Mouse (Mus musculus): ENCODE results near the gene Tmem53. TPM values are rescaled to one million over a fixed set of nuclear protein-coding genes. Genes with fewer than 3 reads are reported as not detected.
"Not testable (repeated sequence)": the region's sequence is repeated elsewhere in the genome, so short reads cannot be mapped to it uniquely, and the experiment has no call there.

Tmem53 gene
- total RNA-seq, 2 experiments from 2014 or later = 50.4 to 60.9 TPM

DNA sequence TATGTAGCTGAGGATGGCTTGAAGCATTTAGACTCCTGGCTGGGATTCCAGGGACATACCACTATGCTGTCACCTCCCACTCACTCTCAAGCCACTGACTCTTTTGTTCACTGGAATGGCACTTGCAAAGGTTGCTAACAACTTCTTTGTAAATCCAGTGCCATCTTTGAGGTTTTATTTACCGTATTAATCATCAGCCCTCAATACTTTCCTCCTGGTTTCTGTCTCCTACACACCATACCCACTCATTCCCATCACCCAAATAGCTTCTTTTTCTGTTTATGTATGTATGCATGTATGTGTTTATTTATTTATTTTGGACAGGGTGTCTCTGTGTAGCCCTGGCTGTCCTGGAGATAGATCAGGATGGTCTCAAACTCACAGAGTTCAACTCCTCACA lies 769 bp upstream of the Tmem53 start:
- no peak for DNase-seq

DNA sequence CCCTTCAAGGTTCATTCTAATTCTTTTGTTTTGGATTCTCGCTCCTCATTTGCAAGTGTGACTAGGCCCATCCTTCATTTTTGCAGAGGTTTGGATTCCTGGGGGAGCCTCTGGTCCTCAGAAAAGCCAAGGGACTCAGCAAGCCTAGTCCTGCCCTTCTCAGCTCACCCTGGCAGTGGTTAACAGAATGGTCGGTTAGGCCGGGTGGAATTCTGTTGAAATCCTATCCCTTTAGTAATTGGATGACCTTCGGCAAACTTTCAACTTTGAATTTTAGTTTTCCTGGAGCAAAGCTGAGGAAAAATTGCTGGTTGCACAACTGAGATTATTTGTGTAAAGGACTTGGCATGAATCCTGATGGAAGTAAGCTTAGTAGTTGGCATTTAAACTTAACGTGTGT lies 600 bp downstream of the Tmem53 start:
- DNase-seq = peak; percentile 68

DNA sequence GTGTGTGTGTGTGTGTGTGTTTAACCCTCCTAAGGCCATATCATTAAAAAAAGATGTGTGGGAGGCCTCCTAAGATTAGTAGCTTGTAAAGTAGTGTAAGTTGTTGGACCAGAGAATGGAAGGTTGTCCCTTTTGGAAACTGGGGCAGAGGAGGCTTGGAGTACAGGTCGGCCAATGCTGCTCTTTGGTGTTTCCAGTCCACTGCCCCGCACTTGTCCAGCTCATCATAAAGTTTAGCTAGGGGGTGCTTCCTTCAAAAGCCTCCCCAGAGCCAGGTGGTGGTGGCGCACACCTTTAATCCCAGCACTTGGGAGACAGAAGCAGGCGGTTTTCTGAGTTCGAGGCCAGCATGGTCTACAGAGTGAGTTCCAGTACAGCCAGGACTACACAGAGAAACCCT lies 1.0 kb downstream of the Tmem53 start:
- DNase-seq = no peak

DNA sequence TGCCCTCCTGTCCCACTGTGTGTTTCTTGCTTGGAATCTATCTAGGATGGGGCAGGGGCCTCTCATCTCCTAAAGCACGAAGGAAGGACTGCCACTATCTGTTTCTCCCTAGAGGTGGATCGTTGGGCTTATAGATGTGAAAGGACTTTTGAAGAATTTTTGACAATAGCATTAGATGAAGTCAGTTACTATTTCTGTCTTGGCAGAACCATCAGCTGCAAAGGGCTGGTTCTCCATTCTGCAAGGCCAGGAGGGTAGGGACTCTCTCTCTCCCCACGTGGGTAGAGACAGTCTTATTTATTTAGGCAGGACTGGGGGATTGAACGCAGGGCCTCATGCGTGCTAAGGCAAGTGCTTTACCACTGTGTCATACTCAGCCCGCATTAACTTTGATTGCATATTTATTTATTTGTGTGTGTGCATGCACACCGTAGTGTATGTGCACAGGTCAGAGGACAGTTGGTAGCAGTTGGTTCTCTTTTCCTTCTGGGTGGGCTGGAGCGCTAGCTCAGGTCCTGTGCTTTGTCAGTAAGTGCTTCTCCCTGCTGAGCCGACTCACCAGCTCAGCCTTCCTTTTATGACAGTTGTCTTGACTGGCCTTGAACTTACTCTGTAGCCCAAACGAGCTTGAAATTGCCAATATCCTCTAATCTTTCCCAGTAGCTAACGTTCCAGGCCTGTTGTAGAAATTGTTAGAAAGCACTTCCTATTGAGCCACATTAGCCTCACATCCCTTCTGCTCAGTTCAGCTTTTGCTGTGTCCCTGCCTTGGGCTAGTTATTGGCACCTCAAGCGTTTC lies 1.7 kb downstream of the Tmem53 start:
- DNase-seq = peak; percentile 37

DNA sequence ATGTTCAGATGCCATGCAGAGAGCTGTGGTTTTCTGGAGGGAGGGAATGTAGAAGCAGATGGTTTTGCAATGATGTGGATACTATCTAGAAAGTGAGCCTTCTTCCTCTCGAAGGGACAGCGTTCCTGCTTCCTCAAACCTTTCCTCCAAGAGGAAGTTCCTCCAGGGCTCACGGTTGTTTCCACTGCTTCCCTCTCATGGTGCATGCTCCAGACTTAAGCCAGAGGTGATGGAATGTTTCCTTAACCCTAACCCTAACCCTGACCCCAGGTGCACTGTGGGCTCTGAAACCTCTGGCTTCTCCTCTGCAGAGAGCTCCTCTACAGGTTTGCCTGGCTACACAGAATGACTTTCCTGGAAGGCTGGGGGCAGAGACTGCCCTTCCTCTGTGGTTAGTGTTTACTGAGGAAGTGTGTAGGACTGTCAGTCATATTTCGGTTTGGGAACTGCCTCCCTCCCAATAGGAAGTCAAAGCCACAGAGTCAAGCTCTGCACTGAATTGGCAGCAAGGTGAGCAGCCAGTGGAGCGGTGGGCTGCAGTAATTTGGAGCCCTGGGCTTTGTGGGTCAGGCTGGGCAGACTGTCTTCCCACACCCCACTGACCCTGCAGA lies 2.4 kb downstream of the Tmem53 start:
- DNase-seq = no peak

DNA sequence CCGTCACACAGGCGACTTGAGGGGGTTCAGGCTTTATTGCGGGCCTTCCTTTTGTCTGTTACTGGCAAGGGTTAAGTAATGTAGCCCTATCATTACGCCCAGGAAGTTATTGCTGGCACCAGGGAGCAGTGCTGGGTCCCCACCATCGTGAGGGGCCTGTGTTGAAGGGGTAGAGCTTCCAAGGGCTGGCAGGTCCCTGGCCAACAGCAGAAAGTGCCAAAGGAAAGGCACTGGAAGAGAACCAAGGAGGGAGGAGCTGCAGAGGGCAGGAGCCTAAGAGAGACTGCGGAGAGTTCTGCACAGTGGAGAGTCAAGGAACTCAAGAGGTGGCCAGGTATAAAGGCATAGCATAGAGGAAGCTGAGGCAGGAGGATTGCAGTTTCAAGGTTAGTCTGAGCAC lies 2.9 kb downstream of the Tmem53 start:
- DNase-seq = peak; percentile 70

DNA sequence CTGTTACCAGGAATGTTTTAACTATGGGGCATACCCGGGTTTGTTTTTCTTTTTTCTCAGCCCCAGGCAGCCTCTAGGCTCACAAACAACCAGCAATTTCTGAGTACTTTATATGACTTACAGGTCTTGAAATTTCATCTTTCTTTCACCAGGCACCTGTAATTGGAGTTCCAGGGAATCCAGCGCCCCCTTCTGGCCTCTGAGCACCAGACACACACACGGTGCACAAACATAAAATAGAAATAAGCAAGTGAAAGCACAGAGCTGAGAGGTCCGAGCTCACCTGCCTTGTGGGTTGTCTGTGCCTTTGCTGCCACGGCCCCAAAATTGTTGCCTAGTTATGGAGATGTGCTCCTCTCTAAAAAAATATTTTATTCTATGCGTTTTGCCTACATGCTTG lies 8.2 kb downstream of the Tmem53 start:
- not testable (repeated sequence) for DNase-seq

DNA sequence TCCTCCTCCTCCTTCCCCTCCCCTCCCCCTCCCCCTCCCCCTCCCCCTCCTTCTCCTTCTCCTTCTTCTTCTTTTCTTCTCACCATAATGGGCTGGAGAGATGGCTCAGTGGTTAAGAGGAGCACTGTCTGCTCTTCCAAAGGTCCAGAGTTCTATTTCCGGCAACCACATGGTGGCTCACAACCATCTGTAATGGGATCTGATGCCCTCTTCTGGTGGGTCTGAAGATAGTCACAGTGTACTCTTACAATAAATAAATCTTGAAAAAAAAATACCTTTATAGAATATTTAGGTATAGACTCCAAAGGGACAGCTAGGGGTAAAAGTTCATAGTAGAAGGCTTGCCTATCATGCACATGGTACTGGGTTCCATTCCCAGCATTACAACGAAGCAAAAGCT lies 9.5 kb downstream of the Tmem53 start:
- no peak for DNase-seq

DNA sequence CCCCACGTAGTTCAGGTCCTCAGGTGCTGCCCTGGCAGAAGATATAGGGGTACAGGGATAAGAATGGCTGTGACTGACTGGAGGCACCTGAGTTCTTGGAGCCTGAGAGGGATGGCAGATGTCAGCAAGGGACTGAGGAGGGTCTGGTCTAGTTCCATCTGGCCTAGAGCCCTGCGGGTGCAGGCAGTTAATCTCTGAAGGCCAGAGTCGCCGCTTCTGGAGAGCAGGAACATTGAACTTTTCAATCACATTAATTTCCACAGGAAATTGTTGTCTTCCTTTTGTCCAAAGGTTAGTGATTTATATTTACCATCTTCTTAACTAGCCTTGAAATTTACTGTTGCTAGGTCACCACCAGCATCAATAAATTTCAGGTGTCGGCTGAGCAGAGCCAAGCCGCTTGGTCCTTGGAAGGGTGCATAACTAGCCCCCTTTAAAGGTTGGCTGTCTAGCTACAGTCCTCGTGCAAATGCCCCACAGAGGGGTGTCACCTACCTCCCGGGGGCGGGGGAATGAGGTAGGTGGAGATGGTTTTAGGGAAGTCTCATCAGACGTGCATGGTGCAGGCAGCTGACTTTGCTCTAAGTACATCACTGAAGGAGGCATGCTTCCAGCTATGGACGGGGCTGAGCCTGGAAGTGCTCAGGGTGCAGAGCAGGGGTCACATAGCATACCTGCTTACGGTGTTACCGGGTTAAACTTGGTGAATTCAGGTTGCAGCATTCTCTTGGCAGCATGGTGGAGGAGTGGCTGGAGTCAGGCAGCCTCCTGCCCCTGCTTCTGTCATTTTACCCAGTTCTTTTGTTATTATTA lies 10.6 kb downstream of the Tmem53 start:
- peak; percentile 78 for DNase-seq

DNA sequence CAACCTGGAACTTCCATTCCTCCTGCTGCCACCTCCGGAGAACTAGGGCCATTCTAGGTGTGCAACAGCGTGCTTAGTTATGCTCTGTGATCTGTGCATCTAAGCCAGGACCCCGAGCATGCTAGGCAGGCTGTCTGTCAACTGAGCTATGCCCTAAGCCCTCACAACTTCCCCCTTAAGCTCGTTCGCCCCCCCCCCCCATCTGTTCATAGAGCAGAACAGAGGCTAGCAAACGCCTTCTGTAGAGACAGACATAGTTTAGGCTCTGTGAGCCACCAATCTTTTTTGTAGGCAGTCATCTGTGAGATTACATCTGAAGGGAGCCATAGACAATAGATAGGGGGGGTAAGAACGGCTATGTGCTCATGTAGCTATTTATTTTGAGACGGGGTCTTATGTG lies 11.2 kb downstream of the Tmem53 start:
- no peak for DNase-seq

DNA sequence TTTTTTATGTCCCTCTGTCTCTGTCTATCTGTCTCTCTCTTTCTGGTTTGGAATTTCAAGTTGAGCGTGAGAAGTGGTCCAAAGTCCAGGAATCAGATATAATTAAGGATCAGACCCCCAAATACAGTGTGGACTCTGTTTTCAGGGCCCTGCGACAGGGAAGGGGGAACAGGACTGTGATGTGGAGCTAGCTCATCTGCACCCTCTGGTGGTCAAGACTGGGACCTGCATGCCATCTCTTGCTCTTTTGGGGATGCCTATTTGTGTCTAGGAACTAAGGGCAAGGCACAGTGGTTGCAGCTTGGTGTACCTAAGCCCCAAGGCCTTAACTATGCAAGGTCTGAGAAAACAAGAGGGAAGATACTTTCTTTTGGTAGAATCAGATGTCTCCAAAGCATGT lies 15.5 kb downstream of the Tmem53 start:
- DNase-seq = peak; percentile 85

DNA sequence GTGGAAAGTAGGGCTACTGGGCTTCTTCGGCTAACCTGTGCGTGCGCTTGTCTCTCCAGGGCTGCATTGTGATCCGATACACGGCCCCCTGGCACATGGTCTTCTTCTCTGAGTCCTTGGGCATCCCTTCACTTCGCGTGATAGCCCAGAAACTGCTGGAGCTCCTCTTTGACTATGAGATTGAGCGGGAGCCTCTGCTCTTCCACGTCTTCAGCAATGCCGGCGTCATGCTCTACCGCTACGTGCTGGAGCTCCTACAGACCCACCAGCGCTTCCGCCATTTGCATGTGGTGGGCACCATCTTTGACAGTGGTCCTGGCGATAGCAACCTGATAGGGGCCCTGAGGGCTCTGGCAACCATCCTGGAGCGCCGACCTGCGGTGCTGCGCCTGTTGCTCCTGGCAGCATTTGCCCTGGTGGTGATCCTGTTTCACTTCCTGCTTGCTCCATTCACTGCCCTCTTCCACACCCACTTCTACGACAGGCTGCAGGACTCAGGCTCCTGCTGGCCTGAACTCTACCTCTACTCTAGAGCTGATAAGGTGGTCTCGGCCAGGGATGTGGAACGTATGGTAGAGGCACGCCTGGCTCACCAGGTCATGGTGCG lies 16.2 kb downstream of the Tmem53 start:
- DNase-seq = no peak

DNA sequence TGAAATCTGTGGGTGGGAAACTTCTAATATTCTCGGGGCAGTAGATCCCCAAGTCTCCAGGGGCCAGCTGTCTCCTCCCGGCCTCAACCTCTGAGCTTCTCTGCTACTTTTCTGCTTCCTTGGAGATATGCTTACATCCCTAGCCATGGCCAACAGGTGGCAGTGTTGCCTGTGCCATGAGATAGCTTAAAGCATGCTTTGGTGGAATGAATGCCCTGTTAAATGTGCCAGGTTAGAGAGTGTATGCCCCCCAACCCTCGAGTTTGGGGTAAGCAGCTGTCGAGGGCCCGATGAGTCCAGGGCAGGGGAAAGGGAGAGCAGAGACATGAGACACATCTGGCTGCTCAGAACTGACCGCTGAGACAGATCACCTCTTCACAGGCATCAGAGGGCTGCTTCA lies 18.5 kb downstream of the Tmem53 start:
- DNase-seq = peak; percentile 86

DNA sequence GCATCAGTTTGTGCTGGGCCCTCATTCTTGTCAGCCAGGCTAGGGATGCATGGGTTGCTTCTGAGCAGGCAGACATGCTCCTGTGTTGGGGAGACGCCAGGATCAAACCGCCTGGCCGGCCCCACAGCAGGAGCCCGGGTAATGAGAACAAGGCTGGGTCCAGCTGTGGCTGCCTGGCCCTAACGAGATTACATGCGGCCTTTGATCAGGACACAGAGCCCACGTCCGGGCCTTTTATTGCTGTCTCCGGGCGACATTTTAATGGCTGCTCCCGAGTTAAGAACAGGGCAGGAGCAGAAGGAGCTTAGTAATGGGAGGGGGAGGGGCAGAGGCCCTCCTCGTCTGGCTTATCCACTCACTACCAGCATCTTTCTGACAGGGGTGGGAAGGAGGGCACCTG lies 20.7 kb downstream of the Tmem53 start:
- DNase-seq = no peak

DNA sequence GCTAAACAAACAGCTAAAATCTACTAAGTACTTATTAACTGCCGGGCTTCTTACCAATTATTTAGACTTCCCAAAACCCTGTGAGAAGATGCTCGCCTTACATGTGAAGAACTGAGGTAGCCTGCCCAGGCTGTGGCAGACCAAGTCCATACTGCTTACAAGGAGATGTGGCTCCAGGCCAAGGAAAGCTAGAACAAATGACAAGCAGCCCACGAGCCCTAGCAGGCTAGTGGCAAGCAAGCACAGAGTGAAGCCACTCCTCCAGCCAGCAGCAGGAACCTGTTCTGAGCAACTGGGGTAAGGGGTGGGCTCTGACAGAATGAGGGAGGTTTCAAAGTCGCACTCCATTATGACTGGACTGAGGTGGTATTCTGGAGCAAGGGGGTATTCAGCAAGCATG lies 23.0 kb downstream of the Tmem53 start:
- DNase-seq = no peak

DNA sequence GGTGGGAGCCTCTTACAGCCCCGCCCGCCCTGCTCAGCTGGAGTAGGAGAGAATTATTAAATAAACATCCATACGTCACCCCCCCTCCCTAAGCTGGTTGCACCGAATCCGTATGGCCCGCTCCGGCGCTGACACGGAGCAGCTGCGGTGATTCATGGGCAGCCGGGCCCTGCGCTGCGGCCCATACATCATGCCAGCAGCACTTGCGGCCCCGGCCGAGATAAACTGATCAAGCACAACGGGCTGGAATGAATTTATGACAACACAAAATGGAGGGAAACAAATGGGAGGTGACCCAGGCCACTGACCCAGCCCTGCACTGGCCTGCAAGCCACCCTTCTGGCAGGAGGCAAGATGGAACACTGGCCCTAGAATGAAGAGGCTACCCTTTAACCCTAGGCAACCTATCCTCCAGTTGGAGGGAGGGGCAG lies 24.5 kb downstream of the Tmem53 start:
- no peak for DNase-seq

DNA sequence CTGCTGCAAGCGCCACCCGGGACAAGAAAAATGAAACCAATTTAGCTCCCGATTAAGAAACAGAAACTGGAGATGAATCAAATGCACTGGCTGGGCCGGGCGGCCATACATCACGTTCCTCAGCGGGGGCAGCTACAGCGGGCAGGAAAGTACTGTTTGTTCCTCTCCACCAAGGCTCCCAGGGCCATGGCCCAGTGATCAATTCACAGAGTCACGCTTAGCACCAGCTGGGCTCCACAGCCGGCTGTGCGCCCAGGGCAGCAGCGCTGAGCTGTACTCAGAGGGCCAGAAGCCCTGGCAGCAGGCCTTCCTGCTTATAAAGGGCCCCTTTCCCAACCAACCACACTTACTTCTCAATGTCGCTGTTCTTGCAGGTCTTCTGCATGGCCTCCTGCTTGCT lies 25.3 kb downstream of the Tmem53 start:
- peak; percentile 60 for DNase-seq

DNA sequence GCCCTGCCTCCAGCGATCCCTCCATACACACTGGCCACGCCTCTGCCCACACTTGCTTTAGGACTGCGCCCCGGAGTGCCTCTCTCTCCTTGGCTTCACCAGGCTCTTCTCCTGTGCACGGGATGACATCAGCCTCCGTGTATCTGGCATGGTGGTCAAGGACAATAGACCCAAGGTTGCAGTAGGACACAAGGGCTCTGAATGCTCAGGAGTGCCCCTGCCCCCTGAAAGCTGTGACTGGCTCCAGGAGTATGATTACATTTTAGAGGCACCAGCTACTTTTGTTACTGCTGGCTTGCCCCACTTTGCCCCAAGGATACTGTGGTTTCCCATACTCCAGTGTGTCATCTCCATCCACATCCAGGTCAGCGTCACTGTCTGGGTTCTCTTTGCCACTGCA lies 25.9 kb downstream of the Tmem53 start:
- DNase-seq = peak; percentile 62

DNA sequence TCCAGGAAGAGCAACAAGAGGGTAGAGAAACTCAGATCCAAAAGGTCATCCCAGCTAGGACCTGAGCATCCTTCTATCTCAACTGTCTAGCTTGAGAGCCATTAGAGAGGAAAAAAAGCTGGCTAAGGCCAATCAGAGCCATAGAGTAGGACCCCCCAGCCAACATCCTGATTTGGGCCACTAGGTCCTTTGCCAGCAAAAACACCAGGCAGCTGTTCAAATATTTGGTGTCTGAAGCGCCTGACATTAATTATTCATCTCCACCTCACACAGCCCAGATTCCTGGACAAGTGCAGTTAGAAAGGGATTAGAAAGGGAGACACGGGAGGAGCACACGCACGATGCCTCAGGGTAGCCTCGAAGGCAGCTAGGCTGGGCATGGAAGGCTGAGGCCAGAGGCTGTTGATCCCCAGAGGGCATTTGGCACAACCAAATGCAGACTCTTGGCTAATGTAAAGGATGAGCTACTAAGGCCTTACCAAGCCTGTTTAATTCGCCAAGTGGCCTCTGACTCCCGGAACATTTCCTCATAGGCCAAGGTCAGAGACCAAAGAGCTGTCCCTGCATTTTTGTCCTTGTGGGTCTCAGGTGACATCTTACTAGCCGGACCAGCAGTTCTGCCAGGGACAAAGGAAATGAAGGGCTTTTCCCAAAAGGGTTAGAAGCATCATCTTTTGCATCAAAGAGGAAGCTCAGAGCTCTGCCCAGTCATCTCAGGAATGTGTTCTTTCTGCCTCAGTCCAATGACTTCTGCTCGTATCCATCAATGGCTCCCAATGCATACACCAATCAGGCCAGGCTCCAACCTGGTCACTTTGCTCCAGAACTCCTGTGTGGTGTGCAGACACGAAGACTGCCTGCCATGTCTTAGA lies 26.9 kb downstream of the Tmem53 start:
- DNase-seq = no peak

DNA sequence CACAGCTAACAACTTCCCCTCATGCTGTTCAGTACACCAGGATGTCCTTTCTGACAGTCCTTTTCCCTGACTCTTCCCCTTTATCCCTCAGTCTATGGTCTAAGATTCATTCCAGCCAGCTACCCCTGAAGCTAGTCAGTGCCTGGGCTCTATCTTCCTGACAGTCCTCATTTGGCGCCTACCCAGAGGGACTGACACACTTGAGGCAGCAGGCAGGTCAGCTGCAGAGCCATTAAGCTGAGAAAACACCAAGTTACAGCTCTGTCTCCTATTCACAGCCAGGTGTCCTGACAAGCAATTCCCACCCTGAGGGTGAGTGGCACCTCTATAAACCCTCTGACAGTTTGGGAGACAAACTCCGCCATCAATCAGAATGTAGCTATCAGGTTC lies 27.5 kb downstream of the Tmem53 start:
- DNase-seq = no peak

DNA sequence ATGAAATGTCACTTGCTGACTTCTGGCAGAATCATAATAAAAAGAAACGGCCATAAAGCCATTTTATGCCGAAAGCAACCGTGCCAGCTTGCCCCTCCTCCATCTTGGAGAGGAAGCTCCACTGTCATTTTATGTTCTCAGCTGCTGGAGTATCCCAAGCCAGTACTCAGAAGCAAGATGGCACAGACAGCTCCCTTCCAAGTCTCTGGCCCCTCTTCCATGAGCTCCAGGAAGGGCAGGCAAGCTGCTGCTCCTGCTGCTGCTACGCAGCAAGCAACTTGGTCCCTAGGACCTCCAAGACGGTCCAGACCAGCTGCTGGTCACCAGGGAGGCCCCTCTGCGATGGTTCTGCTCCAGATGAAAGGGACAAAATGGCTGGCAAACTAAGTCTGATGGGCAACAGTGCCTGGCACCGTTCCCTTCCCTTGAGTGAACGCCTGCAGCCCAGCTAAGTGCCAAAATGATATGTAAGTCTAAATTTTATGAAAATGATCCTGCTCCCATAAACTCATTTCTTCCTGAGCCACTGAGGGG lies 28.7 kb downstream of the Tmem53 start:
- DNase-seq = no peak

Measured in adrenal gland, postnatal 10 days (tissue).